Mouse (Mus musculus) left cerebral cortex, adult 2 months (tissue): ENCODE measurements at regions not wholly inside any gene's neighbourhood (a gene's known extent, or its start where the extent isn't known, plus 50 kb on each side); places are given as distances from the start of the nearest gene placed in this dataset.

Source experiments
- DNase-seq, 2 experiments: peaks; one replicate each; pipeline ENCODE4 v3.0.0; 2021 to 2022; ENCODE audit warnings: low spot score in 2 of 2, mixed read lengths in 1 of 2; ENCODE audit errors: extremely low spot score in 1 of 2
- H3K27ac ChIP-seq: fragments of 200-600 bp; 2 replicates; pipeline ENCODE4 v1.8.1; 2022
- H3K4me3 ChIP-seq: fragments of 200-600 bp; 2 replicates; pipeline ENCODE4 v1.8.1; 2022
- CTCF ChIP-seq: fragments of 200-600 bp; IDR thresholded peaks from 2 replicates; pipeline ENCODE4 v1.8.1; 2022; ENCODE audit warnings: antibody characterized with exemption, mild to moderate bottlenecking, moderate library complexity
- intact Hi-C: fragments of 180-260 bp; cut with DNase I; formaldehyde crosslinking; loops from one replicate; pipeline ENCODE4 v1.15.1; 2025

DNA sequence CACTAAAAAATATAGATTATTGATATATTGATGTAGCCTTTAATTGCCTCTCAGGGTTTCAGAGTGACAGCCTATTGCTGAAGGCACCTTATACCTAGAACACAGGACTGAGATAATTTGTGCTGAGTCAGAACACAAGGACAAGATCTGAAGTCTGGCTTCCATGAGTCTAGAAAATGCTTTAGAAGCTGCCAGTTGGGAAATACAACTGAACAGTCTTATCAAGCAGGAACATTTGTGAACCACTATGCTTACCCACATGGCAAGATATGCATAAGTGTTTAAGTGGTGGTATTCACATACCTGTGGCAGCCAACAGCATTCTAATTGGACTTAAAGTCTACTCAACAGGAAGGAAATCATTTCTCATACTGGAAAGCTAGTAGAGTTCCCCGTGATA, 202.1 kb upstream of the Tpm3-rs7 start:
- no peak for TF ChIP-seq CTCF
- Histone ChIP-seq H3K4me3 (no peak overlapping the region), H3K27ac (no peak overlapping the region)
- intact Hi-C loops: no loop called here
- DNase-seq: no peak

DNA sequence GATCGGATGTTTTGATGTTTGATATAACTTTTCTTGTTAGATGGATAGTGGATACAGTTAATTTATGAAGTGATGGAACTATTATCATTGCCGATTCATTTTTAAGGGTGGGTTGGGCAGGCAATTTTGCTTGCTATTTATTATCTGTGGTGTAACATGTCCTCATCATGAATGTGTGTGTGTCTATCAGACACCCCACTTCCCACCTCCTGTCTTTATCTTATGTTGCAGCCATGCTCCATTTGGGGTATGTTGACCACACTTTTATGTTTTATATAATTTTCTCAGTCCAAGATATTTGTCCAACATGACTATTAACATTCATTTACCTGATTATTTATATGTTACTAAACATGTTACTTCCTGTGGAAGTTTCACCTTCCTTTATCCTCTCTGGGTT, 175.6 kb upstream of the Tpm3-rs7 start:
- TF ChIP-seq CTCF: no peak
- DNase-seq: no peak
- intact Hi-C loops: no loop called here
- no peak overlapping the region for H3K4me3 ChIP-seq
- H3K27ac ChIP-seq: no peak overlapping the region

- Histone ChIP-seq H3K4me3 (no peak overlapping the region), H3K27ac (no peak overlapping the region)
- TF ChIP-seq CTCF: no peak
- intact Hi-C loops: no loop called here
- no peak for DNase-seq
Measured at GRCm38 (mm10) chr14:113168584-113168983, 145.8 kb upstream of the Tpm3-rs7 start.

GRCm38 (mm10) chr14:113182345-113182997, 131.9 kb upstream of the Tpm3-rs7 start:
- no peak for TF ChIP-seq CTCF
- H3K4me3 ChIP-seq: 0 out of 2 replicates have a peak overlapping the region, but pooled peaks have one; percentile 1
- intact Hi-C loops: no loop called here

GRCm38 (mm10) chr14:113211968-113212367, 102.4 kb upstream of the Tpm3-rs7 start:
- no peak for TF ChIP-seq CTCF
- intact Hi-C loops: no loop called here
- DNase-seq: no peak
- Histone ChIP-seq H3K27ac (no peak overlapping the region), H3K4me3 (no peak overlapping the region)

More at GRCm38 (mm10) chr14:113182345-113182997, 131.9 kb upstream of the Tpm3-rs7 start:
- DNase-seq: no peak
- H3K27ac ChIP-seq: no peak overlapping the region
